ENCODE assay signal across 8 mouse cellular contexts in genomic region chr1:137899305-137899704, GRCm38 (mm10).
DNase-seq lines count a peak whose midpoint lies in the region; ATAC-seq lines count a peak whose summit lies in the region.

No protein-coding gene starts in this region.

- peak; percentile 21 for DNase-seq in adrenal gland, postnatal 10 days
- DNase-seq in adrenal gland, postnatal 25 days = no peak
- peak; percentile 32 for DNase-seq in thymus, postnatal 14 days
- no peak for DNase-seq in thymus, postnatal 36 days
- DNase-seq in kidney, postnatal 14 days = peak; percentile 11
- no peak for DNase-seq in urinary bladder, postnatal 25 days (ENCODE audit: low spot score)
- DNase-seq in ovary, postnatal 36 days (ENCODE audit: low spot score) = no peak

- H3K27ac ChIP-seq in neural tube, embryonic 12.5 days = peak overlapping the region; percentile 69

- 4% methylated on average over 6 of the region's 6 CpGs for whole genome bisulfite sequencing in neural tube, embryonic 12.5 days

- H3K9ac ChIP-seq in neural tube, embryonic 12.5 days = peak overlapping the region; percentile 69

- ATAC-seq in neural tube, embryonic 12.5 days (ENCODE audit: low FRiP score, low read depth) = no peak

- no peaks in the 10 kb centered on the region for H3K27me3 ChIP-seq in neural tube, embryonic 12.5 days (replicated peaks)

- peak overlapping the region; percentile 66 for H3K4me3 ChIP-seq in neural tube, embryonic 12.5 days

- H3K9me3 ChIP-seq in neural tube, embryonic 12.5 days = no peaks in the 10 kb centered on the region

- peaks cover 11% of the 10 kb centered on the region; the same call in 1 of the 2 replicates for H3K4me1 ChIP-seq in neural tube, embryonic 12.5 days

- H3K36me3 ChIP-seq in neural tube, embryonic 12.5 days = no peaks in the 10 kb centered on the region

- peak overlapping the region; percentile 63 for H3K4me2 ChIP-seq in neural tube, embryonic 12.5 days (replicated peaks)

Comparison
In these comparisons a context has a peak if more than half of its experiments do, and no peak if none do; other contexts are left out.
1. DNase-seq: peak in adrenal gland, postnatal 10 days (single experiment), thymus, postnatal 14 days (single experiment) and kidney, postnatal 14 days (single experiment); none in adrenal gland, postnatal 25 days (single experiment), thymus, postnatal 36 days (0 of 2), urinary bladder, postnatal 25 days (single experiment) and ovary, postnatal 36 days (single experiment).